Mouse (Mus musculus): ENCODE data around the gene Klk1b4. TPM values are rescaled to one million over a fixed set of nuclear protein-coding genes. Genes with fewer than 3 reads are reported as not detected.
"Not testable (repeated sequence)": the region's sequence is repeated elsewhere in the genome, so short reads cannot be mapped to it uniquely, and the experiment has no call there.

The Klk1b4 gene
- polyA plus RNA-seq, 1 experiment from 2014 or later: not detected

GRCm38 (mm10) chr7:44240712-44241111 lies 33.5 kb downstream of the Klk1b4 start:
- no peaks in the 10 kb centered on the region for H3K36me3 ChIP-seq
- 73% methylated on average over 1 of the region's 1 CpGs for WGBS
- ATAC-seq (ENCODE audit: low read depth): no peak

GRCm38 (mm10) chr7:44241163-44241562 lies 33.9 kb downstream of the Klk1b4 start:
- no peaks in the 10 kb centered on the region for H3K36me3 ChIP-seq
- H3K9me3 ChIP-seq: no peaks in the 10 kb centered on the region
- no peak overlapping the region for H3K4me2 ChIP-seq
- no peaks in the 10 kb centered on the region for H3K27me3 ChIP-seq
- no peak for ATAC-seq (ENCODE audit: low read depth)
- no peak overlapping the region for H3K4me3 ChIP-seq
- H3K4me1 ChIP-seq (replicated peaks): peaks cover 9% of the 10 kb centered on the region
- H3K9ac ChIP-seq: no peak overlapping the region
- WGBS: 63% methylated on average over 2 of the region's 2 CpGs
- no peak overlapping the region for H3K27ac ChIP-seq (replicated peaks)

More at GRCm38 (mm10) chr7:44240712-44241111, 33.5 kb downstream of the Klk1b4 start:
- Histone ChIP-seq H3K9ac (no peak overlapping the region), H3K27ac (replicated peaks) (no peak overlapping the region), H3K4me2 (no peak overlapping the region), H3K4me1 (replicated peaks) (peaks cover 8% of the 10 kb centered on the region), H3K27me3 (no peaks in the 10 kb centered on the region), H3K9me3 (no peaks in the 10 kb centered on the region), H3K4me3 (no peak overlapping the region)

DNA sequence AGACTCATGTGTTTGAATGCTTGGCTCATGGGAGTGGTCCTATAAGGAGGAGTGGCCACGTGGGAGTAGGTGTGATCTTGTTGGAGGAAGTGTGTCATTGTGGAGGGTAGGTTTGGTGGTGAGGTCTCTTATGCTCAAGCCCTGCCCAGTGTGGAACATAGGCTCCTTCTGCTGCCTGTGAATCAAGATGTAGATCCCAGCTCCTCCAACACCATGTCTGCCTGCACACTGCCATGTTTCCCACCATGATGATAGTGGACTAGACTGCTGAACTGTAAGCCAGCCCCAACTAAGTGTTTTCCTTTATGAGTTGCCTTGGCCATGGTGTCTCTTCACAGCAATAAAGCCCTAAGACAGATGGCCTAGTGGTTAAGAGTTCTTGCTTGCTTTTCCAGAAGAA lies 36.8 kb downstream of the Klk1b4 start:
- H3K27ac ChIP-seq (replicated peaks): no peak overlapping the region
- WGBS: 48% methylated on average over 1 of the region's 1 CpGs

DNA sequence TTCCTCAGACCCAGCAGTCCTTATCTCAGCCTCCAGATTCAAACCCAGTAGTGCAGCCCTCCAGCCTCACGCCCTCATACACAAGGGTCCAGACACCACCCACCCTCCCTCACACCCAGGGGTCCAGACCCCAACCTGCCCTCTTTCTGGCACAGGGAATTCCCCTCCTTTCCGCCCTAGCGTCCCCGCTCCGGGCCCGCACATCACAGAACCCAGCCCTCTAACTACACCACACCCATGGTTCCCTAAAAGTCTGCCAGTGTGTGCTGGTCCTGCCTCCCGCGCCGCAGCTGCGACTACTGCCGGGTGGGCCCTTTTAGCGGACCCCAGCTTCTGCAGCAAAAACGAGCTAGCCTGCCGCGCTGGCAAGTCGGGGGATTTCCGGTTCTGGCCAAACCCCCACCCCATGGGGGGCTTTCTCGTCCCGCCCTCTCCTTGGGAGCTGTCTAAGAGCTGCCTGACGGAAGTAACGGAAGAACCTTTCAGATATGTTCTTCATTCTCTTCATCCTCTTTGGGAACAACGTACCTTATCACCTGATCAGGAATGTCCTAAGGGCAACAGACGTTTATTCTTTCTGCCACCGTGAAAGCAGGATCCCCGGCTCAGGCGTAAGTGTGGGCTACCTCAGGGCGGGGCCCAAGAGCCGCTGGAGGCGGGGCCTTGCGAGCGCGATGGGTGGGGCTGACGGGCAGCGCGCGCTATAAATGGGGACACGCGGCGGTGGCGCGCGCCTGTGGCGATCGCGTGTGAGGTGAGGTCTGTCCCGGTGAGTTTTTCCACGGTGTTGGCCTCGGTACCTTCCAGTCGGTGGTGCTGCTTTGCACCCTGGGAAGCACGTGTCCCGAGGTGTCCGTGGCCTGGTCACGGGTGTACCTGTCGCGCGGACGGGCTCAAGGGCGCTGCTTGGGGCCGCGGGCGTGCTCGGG lies 39.1 kb downstream of the Klk1b4 start, which contains the start of the genes 1700028J19Rik and 2410002F23Rik:
Gene 1700028J19Rik, minus strand, starts transcription at position 641 of the 929 bp plus-strand sequence.
Gene 2410002F23Rik, plus strand, starts transcription at position 668 of the 929 bp plus-strand sequence.
- H3K9me3 ChIP-seq: no peaks in the 10 kb centered on the region
- peak; percentile 82 for ATAC-seq (ENCODE audit: low read depth)
- under 1% methylated on average over 62 of the region's 62 CpGs for WGBS
- peak within 1 kb of the TSS; percentile 87 for H3K9ac ChIP-seq
- H3K4me2 ChIP-seq: peak within 1 kb of the TSS; percentile 89
- peaks cover 32% of the 10 kb centered on the region for H3K4me1 ChIP-seq (replicated peaks)
- H3K27me3 ChIP-seq: no peaks in the 10 kb centered on the region
- H3K27ac ChIP-seq (replicated peaks): peak within 1 kb of the TSS; percentile 95
- peak within 1 kb of the TSS; percentile 94 for H3K4me3 ChIP-seq
- H3K36me3 ChIP-seq: peaks cover 34% of the 10 kb centered on the region

More for the DNA sequence above, 36.8 kb downstream of the Klk1b4 start:
- Histone ChIP-seq H3K36me3 (peaks cover 13% of the 10 kb centered on the region), H3K27me3 (no peaks in the 10 kb centered on the region), H3K4me2 (no peak overlapping the region), H3K9ac (no peak overlapping the region), H3K4me3 (no peak overlapping the region), H3K4me1 (replicated peaks) (peaks cover 28% of the 10 kb centered on the region), H3K9me3 (no peaks in the 10 kb centered on the region)
- no peak for ATAC-seq (ENCODE audit: low read depth)

DNA sequence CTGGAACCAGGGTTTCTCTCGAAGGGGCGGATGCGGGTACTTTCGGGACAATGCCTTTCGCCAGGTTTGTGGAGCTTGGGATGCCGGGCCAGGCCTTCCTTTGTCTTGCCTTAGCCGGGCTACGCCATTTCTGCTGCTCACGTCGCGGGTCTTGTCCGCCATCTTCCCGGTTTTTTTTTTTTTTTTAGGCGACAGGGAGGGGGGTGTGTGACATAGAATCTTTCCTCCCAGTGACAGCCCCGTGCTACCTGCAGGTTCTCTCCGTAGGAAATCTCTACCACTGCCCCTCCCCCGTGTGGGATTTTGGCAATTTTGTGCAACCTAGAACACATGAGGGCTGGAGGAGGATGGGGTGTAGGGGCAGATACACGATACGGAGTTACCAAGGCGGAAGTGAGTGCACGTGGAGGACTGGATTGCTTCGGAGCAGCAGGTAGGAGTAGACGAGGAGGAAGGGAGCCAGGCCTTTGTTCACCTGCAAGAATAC lies 39.8 kb downstream of the Klk1b4 start:
- Histone ChIP-seq H3K36me3 (peaks cover 38% of the 10 kb centered on the region), H3K27me3 (no peaks in the 10 kb centered on the region), H3K4me3 (peak overlapping the region; percentile 94), H3K27ac (replicated peaks) (peak overlapping the region; percentile 95), H3K4me1 (replicated peaks) (peaks cover 32% of the 10 kb centered on the region), H3K9ac (peak overlapping the region; percentile 87), H3K9me3 (no peaks in the 10 kb centered on the region), H3K4me2 (peak overlapping the region; percentile 89)
- ATAC-seq (ENCODE audit: low read depth): peak; percentile 19
- WGBS: 0% methylated on average over 23 of the region's 23 CpGs

GRCm38 (mm10) chr7:44247971-44248370 lies 40.7 kb downstream of the Klk1b4 start:
- 94% methylated on average over 2 of the region's 2 CpGs for WGBS
- no peaks in the 10 kb centered on the region for H3K27me3 ChIP-seq
- peak overlapping the region; percentile 94 for H3K4me3 ChIP-seq
- H3K4me2 ChIP-seq: peak overlapping the region; percentile 89
- peak overlapping the region; percentile 87 for H3K9ac ChIP-seq
- H3K27ac ChIP-seq (replicated peaks): no peak overlapping the region
- peaks cover 48% of the 10 kb centered on the region for H3K36me3 ChIP-seq
- no peaks in the 10 kb centered on the region for H3K9me3 ChIP-seq
- no peak for ATAC-seq (ENCODE audit: low read depth)
- H3K4me1 ChIP-seq (replicated peaks): peaks cover 35% of the 10 kb centered on the region

DNA sequence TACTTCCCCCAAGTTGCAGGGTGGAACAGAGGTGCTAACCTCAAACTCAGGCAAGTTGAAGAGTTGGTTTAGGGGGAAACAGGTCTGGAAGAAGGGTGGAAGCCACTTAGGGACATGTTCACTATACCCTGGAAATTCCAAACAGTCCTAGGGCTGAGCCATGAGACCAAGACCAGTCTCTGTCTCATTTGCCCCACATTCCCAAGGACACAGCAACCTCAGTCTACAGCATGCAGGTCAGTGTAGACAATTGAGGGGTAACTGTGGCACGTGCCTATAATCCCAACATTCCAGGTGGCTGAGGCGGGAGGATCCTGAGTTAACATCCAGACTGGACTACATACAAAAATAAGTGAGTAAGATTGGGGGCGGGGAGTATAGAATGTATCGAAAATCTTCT lies 42.0 kb downstream of the Klk1b4 start:
- Histone ChIP-seq H3K4me1 (replicated peaks) (peaks cover 35% of the 10 kb centered on the region), H3K27ac (replicated peaks) (no peak overlapping the region), H3K9ac (no peak overlapping the region), H3K27me3 (no peaks in the 10 kb centered on the region), H3K9me3 (no peaks in the 10 kb centered on the region), H3K4me2 (no peak overlapping the region), H3K36me3 (peaks cover 60% of the 10 kb centered on the region), H3K4me3 (no peak overlapping the region)
- WGBS: 94% methylated on average over 4 of the region's 4 CpGs
- no peak for ATAC-seq (ENCODE audit: low read depth)

DNA sequence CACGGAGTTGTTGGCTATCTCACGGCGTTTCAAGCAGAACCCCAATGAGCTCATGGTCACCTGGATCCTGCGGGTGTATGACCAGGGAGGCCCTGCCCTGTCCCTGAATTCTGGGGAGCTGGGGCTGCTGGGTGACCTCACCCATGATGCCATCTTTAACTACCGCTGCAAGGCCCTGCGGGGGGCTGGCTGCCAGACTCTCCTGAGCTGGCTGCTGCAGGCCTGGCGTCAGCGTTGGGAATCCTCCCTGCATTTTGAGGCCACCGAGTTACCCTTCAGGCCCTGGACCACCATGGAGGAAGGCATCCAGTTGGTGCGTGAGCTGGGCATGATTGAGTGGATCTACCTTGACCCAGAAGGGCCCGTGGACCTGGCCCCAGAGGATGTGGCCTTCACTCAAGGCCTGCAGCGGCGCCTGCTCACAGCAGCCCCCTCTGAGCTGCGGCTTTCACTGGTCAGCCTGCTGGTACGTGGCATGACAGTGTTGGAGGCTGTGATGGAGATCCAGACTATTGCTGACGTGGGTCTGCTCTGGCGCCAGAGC lies 43.6 kb downstream of the Klk1b4 start:
- Histone ChIP-seq H3K4me1 (replicated peaks) (peaks cover 27% of the 10 kb centered on the region), H3K36me3 (peaks cover 60% of the 10 kb centered on the region)
- not testable (repeated sequence) for H3K9ac ChIP-seq; ATAC-seq (ENCODE audit: low read depth); H3K4me2 ChIP-seq; H3K27ac ChIP-seq (replicated peaks); H3K4me3 ChIP-seq; H3K27me3 ChIP-seq; H3K9me3 ChIP-seq
- WGBS: 92% methylated on average over 17 of the region's 17 CpGs

DNA sequence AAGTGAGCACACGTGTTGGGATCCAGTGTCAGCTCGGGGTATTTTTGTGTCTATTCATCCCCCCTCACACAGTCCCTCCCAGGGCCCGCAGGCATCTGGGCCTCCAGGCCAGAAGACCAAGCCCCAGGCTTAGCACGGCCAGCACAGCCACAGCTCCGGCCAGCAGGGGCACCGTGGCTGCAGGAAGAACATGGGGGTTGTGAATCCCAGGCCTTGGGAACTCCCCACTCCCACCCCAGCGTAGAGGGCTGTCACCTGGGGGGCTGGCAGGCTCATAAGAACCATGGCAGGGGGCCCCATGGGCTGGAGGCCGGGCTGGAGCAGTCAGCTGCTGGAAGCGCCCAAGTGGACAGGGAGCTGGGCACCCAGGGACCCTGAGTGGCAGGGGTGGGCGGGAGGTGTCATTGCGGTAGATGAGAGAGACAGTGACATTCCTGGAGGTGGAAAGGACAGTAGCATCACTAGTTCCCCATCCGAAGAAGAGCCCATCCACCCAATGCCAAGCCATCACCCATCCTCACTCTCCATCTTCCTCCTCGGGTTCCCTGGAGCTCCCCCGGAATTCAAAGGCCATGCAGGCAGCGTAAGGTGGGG lies 45.9 kb downstream of the Klk1b4 start:
- H3K27ac ChIP-seq (replicated peaks): no peak overlapping the region
- peaks cover 17% of the 10 kb centered on the region for H3K4me1 ChIP-seq (replicated peaks)
- WGBS: 75% methylated on average over 15 of the region's 15 CpGs
- no peak overlapping the region for H3K4me3 ChIP-seq
- ATAC-seq (ENCODE audit: low read depth): no peak
- no peak overlapping the region for H3K4me2 ChIP-seq
- H3K27me3 ChIP-seq: no peaks in the 10 kb centered on the region
- no peak overlapping the region for H3K9ac ChIP-seq
- no peaks in the 10 kb centered on the region for H3K9me3 ChIP-seq
- H3K36me3 ChIP-seq: peaks cover 57% of the 10 kb centered on the region

- Histone ChIP-seq H3K27me3 (no peaks in the 10 kb centered on the region), H3K36me3 (peaks cover 39% of the 10 kb centered on the region), H3K27ac (replicated peaks) (no peak overlapping the region), H3K4me3 (no peak overlapping the region), H3K4me2 (no peak overlapping the region), H3K9ac (no peak overlapping the region), H3K9me3 (no peaks in the 10 kb centered on the region), H3K4me1 (replicated peaks) (0 out of 2 replicates have a peak, but pooled peaks cover 4% of the 10 kb centered on the region)
- WGBS: 76% methylated on average over 6 of the region's 6 CpGs
- ATAC-seq (ENCODE audit: low read depth): no peak
Observed at GRCm38 (mm10) chr7:44254930-44255329, 47.7 kb downstream of the Klk1b4 start.

- 77% methylated on average over 4 of the region's 4 CpGs for WGBS
Observed at GRCm38 (mm10) chr7:44257278-44257677, 50.0 kb downstream of the Klk1b4 start, which contains the start of gene Acp4. Gene Acp4 (minus strand): TSS chr7:44257378.

GRCm38 (mm10) chr7:44260410-44260809 lies 53.2 kb downstream of the Klk1b4 start:
- no peak overlapping the region for H3K27ac ChIP-seq (replicated peaks)
- H3K9me3 ChIP-seq: no peaks in the 10 kb centered on the region
- peaks cover 8% of the 10 kb centered on the region for H3K4me1 ChIP-seq (replicated peaks)
- peaks cover 28% of the 10 kb centered on the region for H3K27me3 ChIP-seq
- ATAC-seq (ENCODE audit: low read depth): no peak
- WGBS: 76% methylated on average over 6 of the region's 6 CpGs
- H3K36me3 ChIP-seq: no peaks in the 10 kb centered on the region
- H3K4me2 ChIP-seq: no peak overlapping the region
- H3K9ac ChIP-seq: no peak overlapping the region
- H3K4me3 ChIP-seq: no peak overlapping the region

More at GRCm38 (mm10) chr7:44257278-44257677, 50.0 kb downstream of the Klk1b4 start, which contains the start of gene Acp4:
- H3K4me3 ChIP-seq: no peak within 1 kb of the TSS
- no peak within 1 kb of the TSS for H3K4me2 ChIP-seq
- H3K9ac ChIP-seq: no peak within 1 kb of the TSS
- H3K4me1 ChIP-seq (replicated peaks): 0 out of 2 replicates have a peak, but pooled peaks cover 3% of the 10 kb centered on the region
- no peak for ATAC-seq (ENCODE audit: low read depth)
- H3K36me3 ChIP-seq: peaks cover 19% of the 10 kb centered on the region
- H3K9me3 ChIP-seq: no peaks in the 10 kb centered on the region
- H3K27ac ChIP-seq (replicated peaks): no peak within 1 kb of the TSS
- peaks cover 18% of the 10 kb centered on the region for H3K27me3 ChIP-seq

Data from neural tube, embryonic 13.5 days (tissue).